Mouse (Mus musculus) retina, postnatal 1 day (tissue): ENCODE data around the gene Slc38a5.

ENCODE experiments used
- DNase-seq: peaks from one replicate; pipeline ENCODE4 v3.0.0-alpha.2; 2012

Slc38a5 gene

DNA sequence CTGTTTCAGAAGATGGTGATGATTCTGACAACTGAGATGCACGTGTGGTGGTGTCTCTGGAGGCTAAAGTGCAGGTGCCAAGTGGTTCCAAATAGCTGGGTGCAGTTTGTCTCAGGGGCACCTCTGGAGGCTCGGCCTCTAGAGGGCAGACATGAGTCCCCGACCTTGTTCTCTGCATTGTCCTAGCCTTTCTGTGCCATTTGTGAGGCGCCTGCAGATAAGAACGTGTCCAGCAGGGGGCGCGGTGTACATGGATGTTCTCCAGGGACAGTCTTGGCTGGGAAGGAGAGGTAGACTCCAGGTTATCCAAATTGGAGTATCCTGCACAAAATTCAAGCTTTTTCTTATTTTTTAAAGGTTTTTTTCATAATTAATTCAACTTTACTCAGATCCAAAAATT lies 44.0 kb downstream of the Slc38a5 start:
- DNase-seq: peak; percentile 19

GRCm38 (mm10) chrX:8327124-8327523 lies 56.2 kb downstream of the Slc38a5 start, which contains the start of gene Ssxb10:
TSS of gene Ssxb10 (plus strand) at chrX:8327424.
- DNase-seq: no peak
